Mouse (Mus musculus): ENCODE measurements around the gene Cadps2. TPM values are rescaled to one million over a fixed set of nuclear protein-coding genes. Genes with fewer than 3 reads are reported as not detected.

Cadps2 gene
- polyA plus RNA-seq, 2 experiments = 0.05 to 0.07 TPM

DNA sequence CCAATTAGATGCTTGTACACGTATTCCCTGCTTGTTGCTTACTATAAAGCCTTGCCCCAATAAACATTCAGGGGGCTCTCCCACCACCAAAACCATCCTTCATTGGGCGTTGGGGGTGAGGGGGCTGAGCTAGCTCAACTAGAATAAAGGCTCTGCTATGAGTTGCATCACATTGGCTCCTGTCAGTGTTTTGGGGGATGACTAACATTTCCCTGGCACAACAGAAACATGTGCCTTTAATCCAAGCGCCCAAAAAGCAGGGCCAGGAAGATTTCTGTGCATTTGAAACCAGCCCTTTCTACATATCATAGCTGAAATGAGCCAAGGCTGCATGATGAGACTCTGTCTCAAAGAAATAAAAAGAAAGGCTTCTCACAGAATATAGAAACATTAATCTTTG is 34.0 kb upstream of the Cadps2 start:
- no peak overlapping the region for H3K9ac ChIP-seq (replicated peaks)
- ATAC-seq (ENCODE audit: insufficient read depth) = no peak

DNA sequence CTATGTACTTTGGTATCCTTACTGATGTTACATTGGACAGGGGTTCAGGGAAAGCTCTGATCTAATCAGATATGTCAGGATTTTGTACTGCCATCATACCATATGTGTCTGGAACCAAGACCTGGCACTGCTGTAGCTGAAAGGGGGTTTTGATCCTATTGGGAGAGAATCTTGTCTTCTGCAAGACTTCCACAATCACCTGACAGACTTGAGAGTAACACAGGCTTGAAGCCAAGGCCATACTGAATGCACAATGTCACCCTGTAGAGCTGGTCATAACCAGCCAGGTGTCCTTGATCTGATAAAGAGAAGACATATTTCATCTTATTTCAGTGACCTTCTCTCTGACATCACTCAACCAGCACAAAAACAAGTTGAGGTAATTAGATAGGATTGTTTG is 30.8 kb upstream of the Cadps2 start:
- no peak for TF ChIP-seq EP300 (IDR thresholded peaks at IDR 0.05; ENCODE audit: low read depth)
- Histone ChIP-seq H3K27ac (no peak overlapping the region), H3K4me3 (ENCODE audit: insufficient read depth in 1 of 2, low read depth in 2 of 2, low read length in 2 of 2) (no peak overlapping the region), H3K4me2 (ENCODE audit: low read depth) (no peak overlapping the region), H3K9me3 (ENCODE audit: control insufficient read depth, low read length) (no peaks in the 10 kb centered on the region), H3K36me3 (replicated peaks; ENCODE audit: control insufficient read depth, insufficient read depth, low read depth) (no peaks in the 10 kb centered on the region), H3K9ac (replicated peaks) (no peak overlapping the region), H3K27me3 (ENCODE audit: control insufficient read depth, insufficient read depth, low read length) (no peaks in the 10 kb centered on the region), H3K4me1 (replicated peaks; ENCODE audit: control insufficient read depth in 2 of 2, insufficient read depth in 2 of 2, low read length in 1 of 2) (no peaks in the 10 kb centered on the region)
- no peak for DNase-seq (ENCODE audit: low read depth in 3 of 3, low spot score in 3 of 3)
- ATAC-seq (ENCODE audit: insufficient read depth) = no peak

More for the DNA sequence above, 34.0 kb upstream of the Cadps2 start:
- no peak overlapping the region for H3K27ac ChIP-seq
- H3K4me1 ChIP-seq (replicated peaks; ENCODE audit: control insufficient read depth in 2 of 2, insufficient read depth in 2 of 2, low read length in 1 of 2) = no peaks in the 10 kb centered on the region
- no peaks in the 10 kb centered on the region for H3K9me3 ChIP-seq (ENCODE audit: control insufficient read depth, low read length)
- no peak for TF ChIP-seq CTCF (IDR thresholded peaks at IDR 0.05; ENCODE audit: low read depth)
- no peak for TF ChIP-seq EP300 (IDR thresholded peaks at IDR 0.05; ENCODE audit: low read depth)
- no peak overlapping the region for H3K4me3 ChIP-seq (ENCODE audit: insufficient read depth in 1 of 2, low read depth in 2 of 2, low read length in 2 of 2)
- H3K4me2 ChIP-seq (ENCODE audit: low read depth) = no peak overlapping the region
- 47% methylated on average over 3 of the region's 3 CpGs for WGBS (ENCODE audit: insufficient replicate concordance)
- DNase-seq (ENCODE audit: low read depth in 3 of 3, low spot score in 3 of 3) = no peak
- H3K27me3 ChIP-seq (ENCODE audit: control insufficient read depth, insufficient read depth, low read length) = no peaks in the 10 kb centered on the region
- H3K36me3 ChIP-seq (replicated peaks; ENCODE audit: control insufficient read depth, insufficient read depth, low read depth) = no peaks in the 10 kb centered on the region

DNA sequence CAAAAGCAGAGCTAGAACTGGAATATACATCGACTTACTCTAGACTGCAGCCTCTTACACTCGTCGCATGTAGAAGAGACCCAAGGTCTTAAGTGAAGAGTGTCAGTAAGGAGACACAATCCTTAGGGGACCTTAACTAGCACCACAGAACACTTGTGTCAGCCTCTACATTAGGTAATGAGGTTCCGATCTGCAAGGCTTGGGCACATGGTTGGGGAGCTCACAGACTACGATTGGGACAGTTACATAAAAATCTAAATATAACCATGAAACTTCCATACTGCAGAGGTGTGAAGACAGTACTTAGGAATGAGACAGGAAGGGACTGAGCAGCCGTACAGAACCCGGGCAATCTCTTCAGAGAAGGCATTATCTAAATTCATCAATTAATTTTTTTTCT is 27.1 kb upstream of the Cadps2 start:
- no peak for TF ChIP-seq CTCF (IDR thresholded peaks at IDR 0.05; ENCODE audit: low read depth)
- no peak for TF ChIP-seq EP300 (IDR thresholded peaks at IDR 0.05; ENCODE audit: low read depth)
- Histone ChIP-seq H3K4me3 (ENCODE audit: insufficient read depth in 1 of 2, low read depth in 2 of 2, low read length in 2 of 2) (no peak overlapping the region), H3K9me3 (ENCODE audit: control insufficient read depth, low read length) (no peaks in the 10 kb centered on the region), H3K9ac (replicated peaks) (no peak overlapping the region), H3K4me1 (replicated peaks; ENCODE audit: control insufficient read depth in 2 of 2, insufficient read depth in 2 of 2, low read length in 1 of 2) (no peaks in the 10 kb centered on the region), H3K36me3 (replicated peaks; ENCODE audit: control insufficient read depth, insufficient read depth, low read depth) (no peaks in the 10 kb centered on the region), H3K4me2 (ENCODE audit: low read depth) (no peak overlapping the region), H3K27me3 (ENCODE audit: control insufficient read depth, insufficient read depth, low read length) (no peaks in the 10 kb centered on the region), H3K27ac (no peak overlapping the region)
- ATAC-seq (ENCODE audit: insufficient read depth) (no peak), DNase-seq (ENCODE audit: low read depth in 3 of 3, low spot score in 3 of 3) (no peak)
- WGBS (ENCODE audit: insufficient replicate concordance) = 67% methylated on average over 7 of the region's 7 CpGs

DNA sequence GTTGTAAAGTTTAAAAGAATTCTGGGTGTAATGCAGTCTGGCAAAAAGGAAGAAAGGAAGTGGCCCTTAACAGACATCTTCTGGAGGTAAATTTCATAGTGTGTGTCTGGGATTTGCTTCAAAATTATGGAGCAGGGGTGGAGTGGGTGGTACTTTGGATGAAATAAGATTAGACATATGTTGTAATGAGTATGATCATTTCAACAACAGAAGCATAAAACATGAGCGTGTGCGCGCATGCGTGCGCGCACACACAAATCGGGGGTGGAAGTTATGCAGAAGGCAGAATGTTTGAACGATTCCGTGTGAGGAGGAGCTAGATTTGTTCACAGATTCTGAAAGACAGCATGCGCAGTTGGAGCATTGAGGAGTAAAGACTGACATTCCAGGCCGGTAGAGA is 14.2 kb upstream of the Cadps2 start:
- Histone ChIP-seq H3K9ac (replicated peaks) (no peak overlapping the region), H3K4me2 (ENCODE audit: low read depth) (no peak overlapping the region), H3K4me1 (replicated peaks; ENCODE audit: control insufficient read depth in 2 of 2, insufficient read depth in 2 of 2, low read length in 1 of 2) (no peaks in the 10 kb centered on the region), H3K27me3 (ENCODE audit: control insufficient read depth, insufficient read depth, low read length) (no peaks in the 10 kb centered on the region), H3K27ac (no peak overlapping the region), H3K4me3 (ENCODE audit: insufficient read depth in 1 of 2, low read depth in 2 of 2, low read length in 2 of 2) (no peak overlapping the region), H3K9me3 (ENCODE audit: control insufficient read depth, low read length) (no peaks in the 10 kb centered on the region), H3K36me3 (replicated peaks; ENCODE audit: control insufficient read depth, insufficient read depth, low read depth) (no peaks in the 10 kb centered on the region)
- 80% methylated on average over 11 of the region's 11 CpGs for WGBS (ENCODE audit: insufficient replicate concordance)
- DNase-seq (ENCODE audit: low read depth in 3 of 3, low spot score in 3 of 3) (no peak), ATAC-seq (ENCODE audit: insufficient read depth) (no peak)
- TF ChIP-seq CTCF (IDR thresholded peaks at IDR 0.05; ENCODE audit: low read depth) (no peak), EP300 (IDR thresholded peaks at IDR 0.05; ENCODE audit: low read depth) (no peak)

DNA sequence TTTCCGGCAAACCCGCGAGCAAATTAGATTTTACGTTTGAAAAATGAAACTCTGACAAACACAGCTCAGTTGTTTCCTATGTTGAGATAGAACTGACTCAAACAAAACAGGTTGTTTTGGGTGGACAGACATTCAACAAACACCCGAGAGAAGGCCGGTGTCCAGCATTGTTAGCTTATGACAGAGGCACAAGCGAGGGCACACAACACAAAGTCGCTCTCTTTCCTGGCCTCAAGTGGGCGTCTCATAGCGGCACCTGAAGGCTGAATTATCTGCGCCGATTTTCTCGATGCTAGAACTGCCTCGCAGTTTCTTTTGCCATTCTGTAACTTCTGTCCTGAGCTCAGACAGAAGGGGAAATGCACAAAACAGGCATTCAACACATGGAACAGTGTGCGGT is 780 bp upstream of the Cadps2 start:
- DNase-seq (ENCODE audit: low read depth in 3 of 3, low spot score in 3 of 3) (no peak), ATAC-seq (ENCODE audit: insufficient read depth) (no peak)
- TF ChIP-seq CTCF (IDR thresholded peaks at IDR 0.05; ENCODE audit: low read depth) = no peak
- no peak for TF ChIP-seq EP300 (IDR thresholded peaks at IDR 0.05; ENCODE audit: low read depth)
- 3% methylated on average over 15 of the region's 15 CpGs for WGBS (ENCODE audit: insufficient replicate concordance)
- peak overlapping the region; percentile 13 to 51; a peak in 2 of 4 replicates for H3K4me3 ChIP-seq (ENCODE audit: insufficient read depth in 1 of 2, low read depth in 2 of 2, low read length in 2 of 2)
- peak overlapping the region; percentile 58 for H3K4me2 ChIP-seq (ENCODE audit: low read depth)
- H3K27ac ChIP-seq = no peak overlapping the region
- H3K9me3 ChIP-seq (ENCODE audit: control insufficient read depth, low read length) = no peaks in the 10 kb centered on the region
- H3K27me3 ChIP-seq (ENCODE audit: control insufficient read depth, insufficient read depth, low read length) = peaks cover 22% of the 10 kb centered on the region
- no peaks in the 10 kb centered on the region for H3K4me1 ChIP-seq (replicated peaks; ENCODE audit: control insufficient read depth in 2 of 2, insufficient read depth in 2 of 2, low read length in 1 of 2)
- H3K9ac ChIP-seq (replicated peaks) = no peak overlapping the region
- no peaks in the 10 kb centered on the region for H3K36me3 ChIP-seq (replicated peaks; ENCODE audit: control insufficient read depth, insufficient read depth, low read depth)
